Mouse (Mus musculus) liver, embryonic 14.5 days (tissue): ENCODE results near the gene Bex6. TPM values are rescaled to one million over a fixed set of nuclear protein-coding genes. Genes with fewer than 3 reads are reported as not detected.

ENCODE experiments used
- ATAC-seq: fragments of 200-750 bp; cut with Nextera tagmentation; 2 replicates; pipeline ENCODE4 v1.8.0; 2017; ENCODE audit warnings: moderate number of reproducible peaks, mild to moderate bottlenecking, moderate library complexity; ENCODE audit not compliant: insufficient read depth
- DNase-seq, 3 experiments: peaks; one replicate each; pipeline ENCODE4 v3.0.0-alpha.2; 2012 to 2013; ENCODE audit warnings: low read depth in 3 of 3, low spot score in 3 of 3
- H3K27ac ChIP-seq: fragments of 300-500 bp; sonication (generic); 2 replicates; pipeline ENCODE4 v1.5.1; 2014; ENCODE audit warnings: moderate library complexity, mild to moderate bottlenecking, control low read depth, inconsistent platforms
- H3K27me3 ChIP-seq: fragments of 300-500 bp; sonication (generic); 2 replicates; pipeline ENCODE4 v1.6.1; 2014; ENCODE audit warnings: mild to moderate bottlenecking, low read length, moderate library complexity; ENCODE audit not compliant: control insufficient read depth, insufficient read depth
- H3K36me3 ChIP-seq: fragments of 300-500 bp; sonication (generic); replicated peaks from 2 replicates; pipeline ENCODE4 v1.6.1; 2014; ENCODE audit warnings: low read depth; ENCODE audit not compliant: control insufficient read depth, insufficient read depth
- H3K4me1 ChIP-seq, 2 experiments: fragments of 200-500 bp in 1 of 2; fragments of 300-500 bp in 1 of 2; sonication (generic) in 1 of 2; replicated peaks; 2 replicates each; pipeline ENCODE4 v1.6.1; 2012 to 2014; ENCODE audit warnings: antibody characterized with exemption in 1 of 2, inconsistent platforms in 1 of 2, low read length in 1 of 2; ENCODE audit not compliant: control insufficient read depth in 2 of 2, insufficient read depth in 2 of 2
- H3K4me2 ChIP-seq: fragments of 300-500 bp; sonication (generic); 2 replicates; pipeline ENCODE4 v1.6.1; 2014; ENCODE audit warnings: low read depth, mild to moderate bottlenecking, control low read depth, moderate library complexity
- H3K4me3 ChIP-seq, 2 experiments: fragments of 200-500 bp in 1 of 2; fragments of 300-500 bp in 1 of 2; sonication (generic) in 1 of 2; 2 replicates each; pipeline ENCODE4 v1.5.1; 2012 to 2014; ENCODE audit warnings: low read depth in 2 of 2, low read length in 2 of 2, mild to moderate bottlenecking in 2 of 2, control low read depth in 1 of 2, inconsistent platforms in 1 of 2, moderate library complexity in 1 of 2; ENCODE audit not compliant: insufficient read depth in 1 of 2
- H3K9ac ChIP-seq: fragments of 300-500 bp; sonication (generic); replicated peaks from 2 replicates; pipeline ENCODE4 v1.6.1; 2014; ENCODE audit warnings: mild to moderate bottlenecking, control low read depth, moderate library complexity
- H3K9me3 ChIP-seq: fragments of 300-500 bp; sonication (generic); 2 replicates; pipeline ENCODE4 v1.6.1; 2016; ENCODE audit warnings: low read length, mixed read lengths; ENCODE audit not compliant: control insufficient read depth
- CTCF ChIP-seq: IDR thresholded peaks from 2 replicates; pipeline ENCODE4 v1.5.1; 2016; ENCODE audit warnings: antibody characterized with exemption, low read depth, control low read depth
- EP300 ChIP-seq: IDR thresholded peaks from 2 replicates; pipeline ENCODE4 v1.6.1; 2016; ENCODE audit warnings: antibody characterized with exemption, low read depth
- WGBS: fragments of 180-500 bp; shearing (Covaris S2); extraction: QIAGEN DNeasy Blood & Tissue Kit; methylation state at CpG from one replicate; pipeline ENCODE4 v1.1.7; 2014; ENCODE audit not compliant: insufficient replicate concordance; 5-methylcytosine and 5-hydroxymethylcytosine counted together
- polyA plus RNA-seq, 2 experiments: library from polyadenylated mRNA; depleted of rRNA in 1 of 2; stranded (reverse) in 1 of 2; unstranded in 1 of 2; fragments of >200 nt; fragmentation: Nextera tagmentation in 1 of 2; extraction: Ambion mirVana in 1 of 2; gene quantifications; 2 replicates each; pipeline versions ENCODE4 v1.2.1 to v1.2.3; 2012 to 2014

The Bex6 gene
- polyA plus RNA-seq, 2 experiments: 0.70 to 0.90 TPM

- Histone ChIP-seq H3K27me3 (no peaks in the 10 kb centered on the region), H3K4me3 (no peak overlapping the region), H3K9ac (no peak overlapping the region), H3K4me1 (0 out of 4 replicates have a peak, but pooled peaks cover 0 to 2% of the 10 kb centered on the region in 2 experiments), H3K27ac (no peak overlapping the region), H3K36me3 (peaks cover 26% of the 10 kb centered on the region), H3K9me3 (no peaks in the 10 kb centered on the region; the same call in none of the 2 replicates), H3K4me2 (no peak overlapping the region)
- TF ChIP-seq EP300: no peak
- TF ChIP-seq CTCF: no peak
- DNase-seq (no peak), ATAC-seq (no peak)
- WGBS: 87% methylated on average over 15 of the region's 15 CpGs
Observed at GRCm38 (mm10) chr16:32143766-32144165, 35.9 kb upstream of the Bex6 start.

DNA sequence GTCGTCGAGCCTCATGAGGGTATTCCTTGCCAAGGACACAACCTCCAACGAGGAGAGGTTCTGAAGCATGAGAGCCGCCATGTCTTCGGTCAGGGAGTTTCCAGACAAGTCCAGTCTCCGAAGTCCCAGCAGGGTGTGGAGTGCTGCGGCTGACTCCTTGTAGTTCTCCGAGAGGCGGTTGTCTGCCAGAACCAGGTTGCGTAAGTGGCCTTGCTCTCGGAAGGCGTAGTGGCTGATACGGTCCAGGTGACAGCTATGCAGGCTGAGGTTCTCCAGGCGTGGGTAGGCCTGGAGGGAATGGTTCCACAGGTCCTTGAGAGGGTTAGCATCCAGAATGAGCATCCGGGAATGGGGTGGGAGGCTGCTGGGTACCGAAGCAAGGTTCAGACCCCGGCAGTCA, 35.0 kb upstream of the Bex6 start:
- WGBS: 84% methylated on average over 17 of the region's 17 CpGs
- TF ChIP-seq CTCF (no peak), EP300 (no peak)
- ATAC-seq (no peak), DNase-seq (no peak)
- H3K4me3 ChIP-seq: no peak overlapping the region
- H3K27me3 ChIP-seq: no peaks in the 10 kb centered on the region
- peaks cover 26% of the 10 kb centered on the region for H3K36me3 ChIP-seq
- no peaks in the 10 kb centered on the region; the same call in none of the 2 replicates for H3K9me3 ChIP-seq
- no peak overlapping the region for H3K9ac ChIP-seq
- no peak overlapping the region for H3K4me2 ChIP-seq
- H3K27ac ChIP-seq: no peak overlapping the region
- H3K4me1 ChIP-seq: 0 out of 4 replicates have a peak, but pooled peaks cover 0 to 2% of the 10 kb centered on the region in 2 experiments

DNA sequence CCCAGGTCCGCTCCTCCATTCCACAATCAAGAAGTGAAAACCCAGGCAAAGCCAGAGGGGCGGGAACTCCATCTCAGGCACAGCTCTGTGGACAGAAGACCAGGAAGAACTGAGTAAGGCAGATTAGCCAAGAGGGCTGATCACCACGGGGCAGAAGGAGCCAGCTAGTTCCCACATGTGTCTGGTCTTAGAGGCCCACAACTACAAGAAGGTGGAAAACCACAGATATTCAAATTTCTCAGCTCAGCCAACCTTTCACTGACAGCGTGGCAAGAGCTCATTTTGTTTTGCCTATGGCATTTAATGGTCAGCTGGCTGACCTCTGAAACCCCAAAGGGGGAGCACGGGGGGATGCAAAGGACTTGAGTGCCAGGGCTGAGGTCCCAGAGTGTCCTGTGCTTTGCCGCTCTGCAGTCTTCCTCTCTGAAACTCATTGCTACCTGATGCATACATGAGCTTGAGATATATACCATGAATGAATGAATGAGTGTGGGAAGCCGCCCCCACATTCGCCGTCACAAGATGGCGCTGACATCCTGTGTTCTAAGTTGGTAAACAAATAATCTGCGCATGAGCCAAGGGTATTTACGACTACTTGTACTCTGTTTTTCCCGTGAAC, 31.9 kb upstream of the Bex6 start:
- Histone ChIP-seq H3K9ac (0 out of 2 replicates have a peak overlapping the region, but pooled peaks have one; percentile 18), H3K4me2 (peak overlapping the region; percentile 28; the same call in 1 of the 2 replicates), H3K27ac (peak overlapping the region; percentile 37; the same call in 1 of the 2 replicates), H3K9me3 (no peaks in the 10 kb centered on the region; the same call in none of the 2 replicates), H3K4me1 (0 out of 4 replicates have a peak, but pooled peaks cover 0 to 2% of the 10 kb centered on the region in 2 experiments), H3K36me3 (peaks cover 24% of the 10 kb centered on the region), H3K4me3 (peak overlapping the region in 1 of 2 experiments; percentile 20; a peak in 3 of 4 replicates), H3K27me3 (no peaks in the 10 kb centered on the region)
- DNase-seq (no peak), ATAC-seq (no peak)
- TF ChIP-seq EP300 (no peak), CTCF (no peak)
- 63% methylated on average over 10 of the region's 13 CpGs for WGBS

DNA sequence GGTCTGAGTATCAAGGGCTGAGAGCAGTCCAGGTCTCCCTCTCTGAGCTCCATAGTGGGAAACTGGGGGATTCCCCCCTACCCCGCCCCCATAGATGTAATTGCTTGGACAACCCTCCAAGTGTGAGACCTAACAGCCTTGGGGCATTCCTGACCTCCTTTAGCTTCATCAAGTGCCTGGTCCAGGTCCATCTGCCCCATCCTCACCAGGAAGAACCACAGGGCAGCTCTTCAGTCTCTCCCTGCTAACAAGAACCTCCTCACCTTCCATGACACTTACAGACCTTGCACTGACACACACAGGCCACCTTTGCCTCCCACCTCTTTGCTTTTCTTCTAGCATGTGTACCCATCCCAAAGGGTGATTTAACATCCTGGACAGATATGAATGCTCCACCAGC, 25.6 kb upstream of the Bex6 start:
- H3K36me3 ChIP-seq: peaks cover 2% of the 10 kb centered on the region; the same call in 1 of the 2 replicates
- peaks cover 0 to 4% of the 10 kb centered on the region in 2 experiments; a peak in 2 of 4 replicates for H3K4me1 ChIP-seq
- DNase-seq (no peak), ATAC-seq (no peak)
- no peak for TF ChIP-seq EP300
- no peak for TF ChIP-seq CTCF
- no peak overlapping the region for H3K4me2 ChIP-seq
- no peak overlapping the region for H3K9ac ChIP-seq
- WGBS: 83% methylated on average over 1 of the region's 1 CpGs
- no peak overlapping the region for H3K4me3 ChIP-seq
- H3K27me3 ChIP-seq: no peaks in the 10 kb centered on the region
- no peak overlapping the region for H3K27ac ChIP-seq
- no peaks in the 10 kb centered on the region for H3K9me3 ChIP-seq

DNA sequence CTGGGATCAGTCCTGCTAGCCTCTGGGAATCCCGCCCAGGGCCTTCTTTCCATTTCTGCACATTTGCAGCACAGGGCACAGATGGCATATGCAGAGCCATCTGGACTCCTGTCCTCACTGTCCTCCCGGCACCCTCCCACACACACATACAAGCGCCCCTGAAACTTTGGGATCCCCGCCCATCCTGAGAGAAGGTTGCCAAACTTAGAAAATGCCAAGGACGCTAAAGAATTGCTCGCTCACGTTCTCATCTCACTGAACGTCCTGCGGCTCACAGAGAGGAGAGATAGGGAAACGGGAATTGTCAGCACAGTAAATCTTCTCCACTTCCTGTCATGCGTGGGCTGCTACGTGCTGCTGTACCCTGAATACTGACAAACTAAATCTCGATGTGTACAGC, 25.2 kb upstream of the Bex6 start:
- Histone ChIP-seq H3K4me1 (peaks cover 0 to 4% of the 10 kb centered on the region in 2 experiments; a peak in 2 of 4 replicates), H3K4me3 (no peak overlapping the region), H3K9me3 (no peaks in the 10 kb centered on the region), H3K27me3 (no peaks in the 10 kb centered on the region), H3K27ac (no peak overlapping the region), H3K9ac (no peak overlapping the region), H3K4me2 (no peak overlapping the region), H3K36me3 (peaks cover 2% of the 10 kb centered on the region; the same call in 1 of the 2 replicates)
- DNase-seq (no peak), ATAC-seq (no peak)
- 66% methylated on average over 13 of the region's 13 CpGs for WGBS
- no peak for TF ChIP-seq EP300
- no peak for TF ChIP-seq CTCF
